Mouse (Mus musculus) small intestine, adult 2 months (tissue): Measurements from ENCODE around the gene Slc12a8.

Experiments used
- CTCF ChIP-seq: fragments of 200-500 bp; IDR thresholded peaks from 2 replicates; pipeline ENCODE4 v1.5.1; 2012; ENCODE audit warnings: low read depth, mild to moderate bottlenecking, control low read depth, inconsistent platforms, low read length, moderate library complexity, mixed read lengths; ENCODE audit not compliant: insufficient replicate concordance, insufficient read length; ENCODE audit errors: extremely low read depth
- POLR2A ChIP-seq: fragments of 200-500 bp; IDR thresholded peaks from 2 replicates; pipeline ENCODE4 v1.6.1; 2012; ENCODE audit warnings: low read depth, mild to moderate bottlenecking, control low read depth, inconsistent platforms, low read length, moderate library complexity

- no peak for TF ChIP-seq CTCF
- TF ChIP-seq POLR2A = no peak
Observed at GRCm38 (mm10) chr16:33537499-33538225, 20.5 kb downstream of the Slc12a8 start.
